Mouse (Mus musculus) cerebellum, adult 2 months (tissue): Measurements from ENCODE around the gene Prr3.

Source experiments
- CTCF ChIP-seq: fragments of 200-500 bp; IDR thresholded peaks from 2 replicates; pipeline ENCODE4 v1.5.1; 2011; ENCODE audit warnings: low read depth, mild to moderate bottlenecking, control low read depth, low read length, moderate library complexity, borderline replicate concordance; ENCODE audit not compliant: insufficient read depth
- POLR2A ChIP-seq: fragments of 200-500 bp; IDR thresholded peaks from 2 replicates; pipeline ENCODE4 v1.6.1; 2011; ENCODE audit warnings: low read length, control low read depth, borderline replicate concordance; ENCODE audit not compliant: insufficient read depth

GRCm38 (mm10) chr17:36027663-36028062, 47.6 kb upstream of the Prr3 start:
- no peak for TF ChIP-seq POLR2A
- TF ChIP-seq CTCF, result no peak
